Mouse (Mus musculus): ENCODE measurements around the gene Hoxa7. TPM values are rescaled to one million over a fixed set of nuclear protein-coding genes. Genes with fewer than 3 reads are reported as not detected.

The Hoxa7 gene
- total RNA-seq, 2 experiments from 2014 or later = not detected

Small RNAs within 50 kb of the gene (microRNA-seq; reads per million reads assigned to microRNA genes)
- 12.9 to 15.8 reads per million in 2 experiments for gene Mir196b

Other genes starting within 250 kb of the Hoxa7 start
- gene Skap2, start 209.3 kb downstream of the Hoxa7 start, total RNA-seq (2021) = 10 to 100 TPM; 16.7 to 16.9 TPM
- not detected for gene Hoxa1, start 63.5 kb downstream of the Hoxa7 start, total RNA-seq (2021)
- gene Hoxa2, start 57.0 kb downstream of the Hoxa7 start, total RNA-seq (2021) = not detected
- not detected for gene 5730596B20Rik, start 44.4 kb downstream of the Hoxa7 start, total RNA-seq (2021)
- not detected for gene Hoxa4, start 30.1 kb downstream of the Hoxa7 start, total RNA-seq (2021)
- gene Hoxa5, start 17.3 kb downstream of the Hoxa7 start, total RNA-seq (2021) = not detected
- not detected for gene Hoxa6, start 13.1 kb downstream of the Hoxa7 start, total RNA-seq (2021)
- gene Hoxa3, start 8.5 kb downstream of the Hoxa7 start, total RNA-seq (2021) = not detected
- gene Gm28308, start 8.5 kb downstream of the Hoxa7 start, total RNA-seq (2021) = not detected
- not detected for gene Hoxa9, start 9.2 kb upstream of the Hoxa7 start, total RNA-seq (2021)
- gene Hoxa10, start 19.0 kb upstream of the Hoxa7 start, total RNA-seq (2021) = not detected
- not detected for gene Hoxa11, start 24.0 kb upstream of the Hoxa7 start, total RNA-seq (2021)
- not detected for gene Hoxa13, start 39.0 kb upstream of the Hoxa7 start, total RNA-seq (2021)
- gene Evx1, start 91.6 kb upstream of the Hoxa7 start, total RNA-seq (2021) = not detected

Data from layer of hippocampus, postnatal 36 days (tissue).